In the genomic region with DNA sequence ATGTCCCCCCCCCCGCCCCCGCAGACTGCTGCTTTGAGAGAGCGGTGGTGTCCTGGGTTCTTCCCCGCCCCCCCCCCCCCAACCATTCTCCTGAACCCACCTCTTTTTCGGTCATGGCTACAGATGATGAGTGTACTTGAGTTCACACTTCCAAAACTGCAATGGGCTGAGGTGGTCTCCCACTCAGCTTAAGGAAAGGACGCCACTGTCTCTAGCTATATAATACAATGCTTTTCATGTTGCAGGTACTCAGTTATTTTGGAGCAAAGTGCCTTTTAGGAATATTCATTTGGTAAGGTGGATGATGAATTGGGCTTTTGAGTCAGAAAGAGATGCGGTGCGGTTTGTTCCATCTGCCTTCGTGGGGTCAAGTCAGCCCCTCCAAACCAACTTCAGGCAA, we compare ENCODE assay signal across 8 mouse cellular contexts. TPM values are rescaled to one million over a fixed set of nuclear protein-coding genes. Genes with fewer than 3 reads are reported as not detected.
A peak's percentile ranks its signal among the peaks of the same experiment; 100 is the strongest.
DNase-seq lines count a peak whose midpoint lies in the region; ATAC-seq and TF ChIP-seq lines count a peak whose summit lies in the region.

No protein-coding gene starts in this region.

- H3K9ac ChIP-seq in kidney, postnatal 0 days (ENCODE audit: low read depth, low read length) = no peak overlapping the region
- no peak overlapping the region for H3K9ac ChIP-seq in forebrain, embryonic 11.5 days (ENCODE audit: low read length)
- H3K9ac ChIP-seq in intestine, postnatal 0 days (ENCODE audit: low read depth, low read length) = no peak overlapping the region
- peak overlapping the region; percentile 60; the same call in 1 of the 2 replicates for H3K9ac ChIP-seq in neural tube, embryonic 14.5 days (replicated peaks; ENCODE audit: low read depth, low read length)

- no peak for ATAC-seq in kidney, postnatal 0 days (replicated peaks; ENCODE audit: low FRiP score, low read depth)
- no peak for ATAC-seq in forebrain, embryonic 11.5 days (replicated peaks; ENCODE audit: low FRiP score)
- ATAC-seq in intestine, postnatal 0 days = no peak
- ATAC-seq in neural tube, embryonic 14.5 days (ENCODE audit: low read depth) = no peak

- no peak for TF ChIP-seq CTCF in kidney, postnatal 0 days (IDR thresholded peaks at IDR 0.05; ENCODE audit: low read depth)
- TF ChIP-seq CTCF in intestine, postnatal 0 days (IDR thresholded peaks at IDR 0.05; ENCODE audit: low read depth) = no peak

- H3K27me3 ChIP-seq in kidney, postnatal 0 days (ENCODE audit: insufficient read depth, low read length) = no peaks in the 10 kb centered on the region
- H3K27me3 ChIP-seq in forebrain, embryonic 11.5 days (ENCODE audit: control insufficient read depth, insufficient read depth, low read length) = no peaks in the 10 kb centered on the region
- 0 out of 2 replicates have a peak, but pooled peaks cover 3% of the 10 kb centered on the region for H3K27me3 ChIP-seq in intestine, postnatal 0 days (replicated peaks; ENCODE audit: control insufficient read depth, insufficient read depth, low read length)
- H3K27me3 ChIP-seq in neural tube, embryonic 14.5 days (ENCODE audit: control insufficient read depth, insufficient read depth, low read length) = no peaks in the 10 kb centered on the region

- no peaks in the 10 kb centered on the region for H3K36me3 ChIP-seq in kidney, postnatal 0 days (ENCODE audit: insufficient read depth, low read length)
- no peaks in the 10 kb centered on the region for H3K36me3 ChIP-seq in forebrain, embryonic 11.5 days (ENCODE audit: control insufficient read depth, insufficient read depth, low read length)
- no peaks in the 10 kb centered on the region for H3K36me3 ChIP-seq in intestine, postnatal 0 days (ENCODE audit: control insufficient read depth, insufficient read depth)
- no peaks in the 10 kb centered on the region for H3K36me3 ChIP-seq in neural tube, embryonic 14.5 days (ENCODE audit: control insufficient read depth, insufficient read depth, low read length)

- no peak overlapping the region for H3K27ac ChIP-seq in kidney, postnatal 0 days
- H3K27ac ChIP-seq in forebrain, embryonic 11.5 days (ENCODE audit: low read depth, low read length) = no peak overlapping the region
- H3K27ac ChIP-seq in intestine, postnatal 0 days (ENCODE audit: low read depth, low read length) = no peak overlapping the region
- no peak overlapping the region for H3K27ac ChIP-seq in neural tube, embryonic 14.5 days (ENCODE audit: low read depth, low read length)

- WGBS in kidney, postnatal 0 days = 30% methylated on average over 9 of the region's 9 CpGs
- 46% methylated on average over 9 of the region's 9 CpGs for WGBS in forebrain, embryonic 11.5 days
- WGBS in intestine, postnatal 0 days = 42% methylated on average over 9 of the region's 9 CpGs
- 30% methylated on average over 9 of the region's 9 CpGs for WGBS in neural tube, embryonic 14.5 days

- H3K4me1 ChIP-seq in kidney, postnatal 0 days (replicated peaks; ENCODE audit: insufficient read depth, low read length) = 0 out of 2 replicates have a peak, but pooled peaks cover 3% of the 10 kb centered on the region
- 0 out of 2 replicates have a peak, but pooled peaks cover 2% of the 10 kb centered on the region for H3K4me1 ChIP-seq in forebrain, embryonic 11.5 days (replicated peaks; ENCODE audit: control insufficient read depth, insufficient read depth, low read length)
- H3K4me1 ChIP-seq in intestine, postnatal 0 days (replicated peaks; ENCODE audit: control insufficient read depth, insufficient read depth, low read length) = no peaks in the 10 kb centered on the region; the same call in 1 of the 2 replicates
- H3K4me1 ChIP-seq in neural tube, embryonic 14.5 days (ENCODE audit: control insufficient read depth, insufficient read depth, low read length) = peaks cover 3% of the 10 kb centered on the region; the same call in 1 of the 2 replicates

- H3K4me2 ChIP-seq in kidney, postnatal 0 days (ENCODE audit: low read length) = peak overlapping the region; percentile 63
- peak overlapping the region; percentile 63 for H3K4me2 ChIP-seq in forebrain, embryonic 11.5 days (ENCODE audit: low read depth, low read length, severe bottlenecking)
- H3K4me2 ChIP-seq in intestine, postnatal 0 days (replicated peaks; ENCODE audit: low read depth) = peak overlapping the region; percentile 54
- peak overlapping the region; percentile 56 for H3K4me2 ChIP-seq in neural tube, embryonic 14.5 days (ENCODE audit: low read depth, low read length)

- DNase-seq in kidney, postnatal 0 days (ENCODE audit: low spot score) = no peak
- DNase-seq in kidney, adult 8-10 months = no peak
- no peak for DNase-seq in forebrain, embryonic 11.5 days (ENCODE audit: low spot score)
- no peak for DNase-seq in gastrocnemius, postnatal 10 days
- no peak for DNase-seq in thymus, postnatal 25 days
- no peak for DNase-seq in layer of hippocampus, adult 18-20 months (ENCODE audit: low spot score in 2 of 2)

- no peaks in the 10 kb centered on the region for H3K9me3 ChIP-seq in kidney, postnatal 0 days (replicated peaks; ENCODE audit: low read length)
- no peaks in the 10 kb centered on the region; the same call in 1 of the 2 replicates for H3K9me3 ChIP-seq in forebrain, embryonic 11.5 days (ENCODE audit: control insufficient read depth, low read length)
- H3K9me3 ChIP-seq in intestine, postnatal 0 days (ENCODE audit: control insufficient read depth) = no peaks in the 10 kb centered on the region
- no peaks in the 10 kb centered on the region for H3K9me3 ChIP-seq in neural tube, embryonic 14.5 days (ENCODE audit: control insufficient read depth, low read length)

- no peak overlapping the region for H3K4me3 ChIP-seq in kidney, postnatal 0 days (replicated peaks; ENCODE audit: low read depth, low read length)
- H3K4me3 ChIP-seq in forebrain, embryonic 11.5 days (ENCODE audit: low read depth, low read length) = peak overlapping the region; percentile 41; the same call in 1 of the 2 replicates
- H3K4me3 ChIP-seq in intestine, postnatal 0 days (ENCODE audit: low read depth, low read length) = no peak overlapping the region; the same call in 1 of the 2 replicates
- peak overlapping the region; percentile 46 for H3K4me3 ChIP-seq in neural tube, embryonic 14.5 days (ENCODE audit: low read depth, low read length)

RNA-seq across cellular contexts. Expression of a gene that starts 0.3 kb away (rescaled TPM):
- polyA plus RNA-seq in kidney, postnatal 0 days (2015; fragmentation: Nextera tagmentation; extraction: Ambion mirVana) = 0.29 and 0.33 TPM in 2 replicates
- polyA plus RNA-seq in forebrain, embryonic 11.5 days (2014; fragmentation: Nextera tagmentation; extraction: Ambion mirVana) = 0.99 and 1.1 TPM in 2 replicates
- 0.72 and 1.1 TPM in 2 replicates for polyA plus RNA-seq in intestine, postnatal 0 days (2015; fragmentation: Nextera tagmentation; extraction: Ambion mirVana)
- polyA plus RNA-seq in neural tube, embryonic 14.5 days (2014; fragmentation: Nextera tagmentation; extraction: Ambion mirVana) = 3.3 and 3.7 TPM in 2 replicates
- total RNA-seq in gastrocnemius, postnatal 10 days (2021) = under 1 TPM in 1 of 2 experiments, not detected in 1; 0.49 TPM
- 1 to 10 TPM; 8.6 to 8.8 TPM for total RNA-seq in layer of hippocampus, adult 18-20 months (2021)

RNA-seq across cellular contexts. Expression of a gene that starts 48.5 kb away (rescaled TPM):
- polyA plus RNA-seq in kidney, postnatal 0 days (2015; fragmentation: Nextera tagmentation; extraction: Ambion mirVana) = 9.2 and 9.7 TPM in 2 replicates
- polyA plus RNA-seq in forebrain, embryonic 11.5 days (2014; fragmentation: Nextera tagmentation; extraction: Ambion mirVana) = 22.7 and 24.1 TPM in 2 replicates
- polyA plus RNA-seq in intestine, postnatal 0 days (2015; fragmentation: Nextera tagmentation; extraction: Ambion mirVana) = 66.2 and 78.5 TPM in 2 replicates
- polyA plus RNA-seq in neural tube, embryonic 14.5 days (2014; fragmentation: Nextera tagmentation; extraction: Ambion mirVana) = 41.5 and 45.3 TPM in 2 replicates
- total RNA-seq in gastrocnemius, postnatal 10 days (2021) = 10 to 100 TPM; 11.9 to 15.3 TPM
- total RNA-seq in layer of hippocampus, adult 18-20 months (2021) = 10 to 100 TPM; 33.5 to 41.2 TPM

Comparison
In these comparisons a context has a peak if more than half of its experiments do, and no peak if none do; other contexts are left out.
1. H3K4me3 ChIP-seq: peak in forebrain, embryonic 11.5 days (single experiment) and neural tube, embryonic 14.5 days (single experiment); none in kidney, postnatal 0 days (single experiment) and intestine, postnatal 0 days (single experiment).
2. Peak in every context shown above with its lines, with median percentiles within 50 percentile points of each other: H3K4me2 ChIP-seq.